Mouse (Mus musculus) midbrain, embryonic 11.5 days (tissue): ENCODE results near the gene Alcam. TPM values are rescaled to one million over a fixed set of nuclear protein-coding genes. Genes with fewer than 3 reads are reported as not detected.

Source experiments
- ATAC-seq: fragments of 200-750 bp; cut with Nextera tagmentation; 2 replicates; pipeline ENCODE4 v1.8.0; 2017; ENCODE audit warnings: moderate TSS enrichment, moderate library complexity; ENCODE audit not compliant: low FRiP score
- DNase-seq: peaks from one replicate; pipeline ENCODE4 v3.0.0; 2015; ENCODE audit warnings: low spot score; ENCODE audit errors: missing footprints
- H3K27ac ChIP-seq: fragments of 300-500 bp; sonication (generic); 2 replicates; pipeline ENCODE4 v1.5.1; 2014; ENCODE audit warnings: low read depth, low read length
- H3K27me3 ChIP-seq: fragments of 300-500 bp; sonication (generic); 2 replicates; pipeline ENCODE4 v1.6.1; 2014; ENCODE audit warnings: mild to moderate bottlenecking, low read length, moderate library complexity, mixed read lengths; ENCODE audit not compliant: control insufficient read depth, insufficient read depth
- H3K36me3 ChIP-seq: fragments of 300-500 bp; sonication (generic); 2 replicates; pipeline ENCODE4 v1.6.1; 2014; ENCODE audit warnings: mild to moderate bottlenecking, low read length, moderate library complexity, mixed read lengths; ENCODE audit not compliant: control insufficient read depth, insufficient read depth
- H3K4me1 ChIP-seq: fragments of 300-500 bp; sonication (generic); 2 replicates; pipeline ENCODE4 v1.6.1; 2014; ENCODE audit warnings: low read length; ENCODE audit not compliant: control insufficient read depth, insufficient read depth
- H3K4me2 ChIP-seq: fragments of 300-500 bp; sonication (generic); 2 replicates; pipeline ENCODE4 v1.6.1; 2014; ENCODE audit warnings: mild to moderate bottlenecking, moderate library complexity
- H3K4me3 ChIP-seq: fragments of 300-500 bp; sonication (generic); 2 replicates; pipeline ENCODE4 v1.5.1; 2014; ENCODE audit warnings: low read depth, low read length
- H3K9ac ChIP-seq: fragments of 300-500 bp; sonication (generic); 2 replicates; pipeline ENCODE4 v1.6.1; 2014; ENCODE audit warnings: low read length
- H3K9me3 ChIP-seq: fragments of 300-500 bp; sonication (generic); 2 replicates; pipeline ENCODE4 v1.6.1; 2016; ENCODE audit warnings: low read length; ENCODE audit not compliant: control insufficient read depth
- WGBS: fragments of 180-500 bp; shearing (Covaris S2); extraction: QIAGEN DNeasy Blood & Tissue Kit; methylation state at CpG from one replicate; pipeline ENCODE4 v1.1.7; 2014; 5-methylcytosine and 5-hydroxymethylcytosine counted together
- polyA plus RNA-seq: library from polyadenylated mRNA; unstranded; fragments of >200 nt; fragmentation: Nextera tagmentation; extraction: Ambion mirVana; gene quantifications from 2 replicates; pipeline ENCODE4 v1.2.1, GENCODE M21; 2014

Alcam gene
- polyA plus RNA-seq, 1 experiment from 2014 or later, result 44.2 TPM

DNA sequence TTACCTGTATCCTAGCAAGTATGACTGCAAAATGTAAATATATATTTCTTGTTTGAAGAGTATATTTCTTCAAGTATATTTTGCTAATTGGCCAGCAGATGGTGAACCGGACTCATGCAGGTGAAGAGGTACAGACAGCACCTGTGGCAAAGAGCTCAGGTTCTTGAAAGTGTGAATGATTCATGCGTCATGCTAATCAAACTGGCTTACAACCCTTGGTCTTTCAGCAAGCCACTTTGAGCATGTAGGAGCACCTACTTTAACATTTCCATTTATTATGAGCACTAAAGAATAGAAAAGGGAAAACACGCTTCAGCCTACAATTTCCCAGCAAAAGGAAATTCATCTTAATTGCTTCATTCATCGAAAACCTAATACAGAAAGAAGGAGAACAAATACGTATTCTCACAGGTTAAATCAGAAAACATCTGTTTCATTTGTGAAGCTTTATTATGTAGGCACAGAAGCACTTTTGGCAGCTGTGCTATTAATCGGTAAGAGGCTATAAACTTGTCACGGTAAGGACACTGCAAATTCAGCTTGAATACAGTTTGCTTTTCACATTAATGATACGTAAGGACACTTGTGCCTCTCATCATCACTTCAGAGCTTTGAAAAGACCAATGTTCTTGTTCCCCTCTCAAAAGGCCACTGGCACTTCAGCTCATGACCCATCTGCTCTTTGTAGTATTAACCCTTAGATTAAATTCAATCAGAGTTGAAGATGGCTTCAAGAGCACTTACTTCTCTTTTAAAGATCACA is 242.8 kb downstream of the Alcam start:
- no peak overlapping the region for H3K4me2 ChIP-seq
- ATAC-seq (no peak), DNase-seq (no peak)
- H3K4me1 ChIP-seq, result no peaks in the 10 kb centered on the region
- no peak overlapping the region for H3K4me3 ChIP-seq
- H3K27ac ChIP-seq, result no peak overlapping the region
- no peaks in the 10 kb centered on the region for H3K36me3 ChIP-seq
- 88% methylated on average over 8 of the region's 8 CpGs for WGBS
- H3K27me3 ChIP-seq, result no peaks in the 10 kb centered on the region
- no peak overlapping the region for H3K9ac ChIP-seq
- no peaks in the 10 kb centered on the region for H3K9me3 ChIP-seq

DNA sequence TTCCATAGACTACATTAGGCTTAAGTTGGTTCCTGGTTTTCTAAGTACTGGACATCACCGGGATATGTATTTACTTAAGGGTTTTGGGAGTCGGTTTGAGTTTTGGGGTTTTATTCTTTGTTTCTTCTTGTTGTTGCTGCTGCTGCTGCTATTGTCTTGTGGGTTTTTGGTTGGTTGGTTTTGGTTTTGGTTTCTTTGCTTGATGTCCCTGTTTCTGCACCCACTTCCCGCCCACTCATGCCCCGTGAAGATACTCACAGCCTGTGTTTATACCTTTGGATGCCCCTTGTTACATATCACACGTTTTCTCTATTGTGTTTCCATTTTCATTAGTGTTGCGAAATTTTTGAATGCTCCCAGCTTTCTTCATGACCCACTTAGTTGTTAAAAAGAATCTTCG is 253.8 kb downstream of the Alcam start:
- Histone ChIP-seq H3K36me3 (peaks cover 6% of the 10 kb centered on the region; the same call in 1 of the 2 replicates), H3K27ac (no peak overlapping the region), H3K4me1 (no peaks in the 10 kb centered on the region), H3K27me3 (no peaks in the 10 kb centered on the region), H3K9ac (no peak overlapping the region), H3K4me3 (no peak overlapping the region), H3K9me3 (no peaks in the 10 kb centered on the region), H3K4me2 (no peak overlapping the region)
- ATAC-seq (no peak), DNase-seq (no peak)
- WGBS, result 94% methylated on average over 7 of the region's 7 CpGs
